Mouse (Mus musculus): Measurements from ENCODE around the gene Ntng2. TPM values are rescaled to one million over a fixed set of nuclear protein-coding genes. Genes with fewer than 3 reads are reported as not detected.

Ntng2 gene
- polyA plus RNA-seq (2017; shearing (Covaris generic)) = 10 to 100 TPM in 1 of 2 experiments, 1 to 10 TPM in 1; 4.1 to 10.5 TPM

DNA sequence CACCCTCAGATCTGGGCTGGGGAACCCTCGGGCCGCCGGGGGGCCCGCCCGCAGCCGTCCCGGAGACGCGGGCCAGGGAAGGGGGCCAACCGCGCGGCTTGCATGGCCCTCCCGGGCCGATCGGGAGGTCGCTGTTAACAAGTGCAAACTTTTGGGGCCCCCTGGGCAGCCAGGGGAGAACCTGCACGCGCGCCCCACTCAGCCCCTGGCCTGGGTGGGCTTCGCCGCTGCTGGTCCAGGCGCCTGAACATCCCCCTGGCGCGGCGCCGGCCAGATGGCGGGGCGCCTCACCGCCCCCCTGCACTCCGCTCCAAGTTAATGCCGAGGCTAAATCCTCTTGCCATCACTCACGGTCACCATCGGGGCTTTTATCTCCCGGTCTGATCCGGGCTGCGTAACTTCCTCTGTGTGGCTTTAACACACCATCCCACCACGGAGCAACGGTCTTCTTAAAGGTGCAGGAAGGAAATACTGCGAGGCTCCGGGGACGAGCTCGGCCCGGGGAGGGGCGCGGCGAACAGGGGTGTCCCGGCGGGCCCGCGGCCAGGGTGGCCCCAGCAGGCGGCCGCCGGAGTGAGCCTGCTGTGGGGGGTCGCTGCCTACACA lies at the start of gene Ntng2:
Gene Ntng2 (minus strand): TSS at position 407 of the 606 bp plus-strand sequence.

Other genes with a start within 250 kb of the Ntng2 start
- under 1 TPM in 1 of 2 experiments, not detected in 1; 0.81 TPM for gene Cfap77, start 197.9 kb downstream of the Ntng2 start, polyA plus RNA-seq (2017; shearing (Covaris generic))
- 10 to 100 TPM; 21.1 to 24.0 TPM for gene Ttf1, start 192.7 kb downstream of the Ntng2 start, polyA plus RNA-seq (2017; shearing (Covaris generic))
- gene Setx, start 128.8 kb downstream of the Ntng2 start, polyA plus RNA-seq (2017; shearing (Covaris generic)) = 10 to 100 TPM; 72.9 to 75.3 TPM
- gene Med27, start 93.8 kb upstream of the Ntng2 start, polyA plus RNA-seq (2017; shearing (Covaris generic)) = 10 to 100 TPM; 40.3 to 54.1 TPM